Mouse (Mus musculus) left cerebral cortex, adult 11 months (tissue): ENCODE measurements around the gene Dnaja4.

ENCODE experiments used
- DNase-seq: peaks from one replicate; pipeline ENCODE4 v3.0.0; 2022; ENCODE audit warnings: low spot score

The Dnaja4 gene

DNA sequence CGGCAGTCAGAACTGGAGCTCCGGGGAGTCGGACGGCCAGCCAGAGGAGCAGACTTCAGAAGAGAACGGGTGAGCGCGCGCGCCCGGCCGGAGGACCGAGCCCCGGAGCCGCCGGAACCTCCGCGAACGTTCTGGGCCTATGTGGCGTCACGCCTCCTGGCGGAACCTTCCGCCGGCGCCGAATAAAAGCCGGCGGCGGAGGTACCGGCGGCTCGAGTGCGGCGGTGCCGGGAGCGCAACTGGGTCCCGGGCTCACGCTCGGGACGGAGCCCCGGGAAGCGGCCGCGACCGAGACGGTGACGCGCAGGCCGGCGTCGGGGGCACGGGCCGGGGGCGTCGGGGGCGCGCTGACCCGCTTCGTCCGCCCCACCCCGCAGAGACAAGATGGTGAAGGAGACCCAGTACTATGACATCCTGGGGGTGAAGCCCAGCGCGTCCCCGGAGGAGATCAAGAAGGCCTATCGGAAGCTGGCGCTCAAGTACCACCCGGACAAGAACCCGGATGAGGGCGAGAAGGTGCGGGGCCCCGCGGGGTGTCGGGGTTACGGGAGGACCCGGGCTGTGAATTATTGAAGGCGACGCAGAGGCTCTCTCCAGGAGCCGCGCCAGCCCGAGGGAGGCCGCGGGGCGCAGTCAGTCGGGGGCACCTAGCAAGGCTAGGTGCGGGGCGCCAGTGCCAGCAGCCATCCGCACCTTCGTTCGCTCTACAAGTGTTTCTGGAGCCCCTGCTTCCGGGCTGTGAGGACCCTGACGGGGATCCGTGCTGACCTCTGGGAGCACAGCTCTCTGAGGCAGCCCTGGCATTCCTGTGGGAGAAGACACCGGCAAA, 886 bp downstream of the Dnaja4 start:
- DNase-seq = peak; percentile 69

- no peak for DNase-seq
Observed at GRCm38 (mm10) chr9:54700174-54700475, 1.5 kb downstream of the Dnaja4 start.

DNA sequence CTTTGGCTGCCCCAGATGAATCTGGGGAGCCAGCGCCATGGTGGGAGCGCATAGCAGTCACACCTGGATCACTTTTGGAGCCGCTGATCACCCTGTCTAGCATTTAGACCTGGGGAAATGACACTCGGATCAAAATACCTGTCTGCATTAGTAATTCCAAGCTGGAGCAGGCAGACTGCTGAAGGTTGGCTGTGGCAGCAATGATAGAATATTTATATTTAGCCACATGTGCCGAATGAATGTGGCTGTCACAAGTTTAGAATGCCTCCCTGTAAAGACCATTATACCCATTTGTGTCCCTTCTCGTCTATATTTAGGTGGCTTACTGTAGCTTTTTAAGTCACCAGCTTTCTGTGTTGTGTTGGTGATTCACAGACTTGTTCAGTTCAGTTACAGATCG, 2.1 kb downstream of the Dnaja4 start:
- no peak for DNase-seq

GRCm38 (mm10) chr9:54702581-54702980, 3.9 kb downstream of the Dnaja4 start:
- no peak for DNase-seq

DNA sequence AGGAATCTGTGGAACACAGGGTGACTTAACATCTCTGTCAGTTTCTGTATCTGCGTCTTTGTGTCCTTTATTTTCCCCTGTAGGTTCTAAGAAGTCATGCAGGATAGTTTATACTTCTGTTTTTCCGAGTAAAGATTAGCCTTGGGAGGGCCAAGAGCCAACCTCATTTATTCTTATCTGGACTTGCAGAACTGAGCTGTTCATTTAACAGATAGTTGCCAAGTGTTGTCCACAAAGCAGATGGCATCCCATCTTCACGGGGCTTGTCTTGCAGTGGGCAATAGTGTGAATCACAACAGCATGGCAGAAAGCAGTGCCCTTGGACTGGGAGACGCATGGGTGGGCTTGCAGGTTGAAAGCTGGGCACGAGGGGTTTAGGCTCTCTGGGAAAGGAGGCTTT, 5.7 kb downstream of the Dnaja4 start:
- DNase-seq = no peak

GRCm38 (mm10) chr9:54705561-54705960, 6.9 kb downstream of the Dnaja4 start:
- no peak for DNase-seq

DNA sequence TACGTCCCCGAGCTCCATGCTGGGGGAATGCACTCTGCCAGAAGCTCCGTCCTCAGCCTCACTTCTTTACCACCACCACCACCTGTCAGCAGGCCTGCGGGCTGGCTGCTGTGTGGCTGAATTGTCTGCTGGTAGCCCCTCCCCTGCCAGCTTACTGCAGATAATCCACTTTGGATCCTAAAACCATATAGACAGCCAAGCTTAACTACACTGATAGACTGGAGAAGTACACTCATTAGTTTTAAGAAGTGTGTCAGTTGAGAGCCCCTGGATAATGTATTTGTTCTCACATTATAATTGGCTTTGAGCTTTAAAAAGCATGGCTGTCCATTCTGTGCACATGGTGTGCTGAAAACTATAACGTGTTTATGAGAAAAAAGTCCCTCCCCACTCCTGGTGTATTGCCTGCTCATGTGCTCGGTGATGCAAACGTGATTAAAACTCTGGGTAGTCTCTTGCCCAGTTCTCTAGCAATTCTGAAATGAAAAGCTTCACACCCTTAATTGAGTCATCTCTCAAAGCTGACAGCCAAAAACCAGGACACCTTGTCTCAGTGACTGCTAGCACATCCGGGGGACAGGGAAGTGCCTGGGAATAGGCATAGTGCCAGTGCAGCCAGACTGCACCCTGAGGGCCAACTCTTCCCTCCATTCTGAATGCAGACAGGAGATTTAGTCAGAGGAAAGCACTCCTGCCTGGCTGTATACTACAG, 8.8 kb downstream of the Dnaja4 start:
- no peak for DNase-seq

- DNase-seq = no peak
Observed at GRCm38 (mm10) chr9:54708085-54708484, 9.4 kb downstream of the Dnaja4 start.

- DNase-seq = no peak
Observed at GRCm38 (mm10) chr9:54715776-54716175, 17.1 kb downstream of the Dnaja4 start.

DNA sequence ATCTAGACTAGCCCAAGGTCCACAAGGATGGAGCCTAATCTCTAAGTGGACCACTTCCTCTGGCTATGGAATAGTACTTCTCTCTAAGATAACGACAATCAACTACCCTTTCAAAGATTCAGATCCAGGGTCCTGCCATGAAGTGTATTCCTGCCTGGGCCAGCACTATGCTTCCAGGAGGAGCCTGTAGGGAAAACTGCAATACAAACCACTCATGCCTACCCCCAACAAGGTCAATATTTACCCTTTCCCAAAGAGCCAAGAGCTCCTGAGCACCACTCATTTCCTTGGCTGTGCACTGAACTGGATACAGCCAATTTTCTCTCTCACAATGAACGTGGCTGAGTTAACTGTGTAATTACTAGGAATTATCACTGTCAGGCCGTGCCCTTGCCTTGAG, 18.9 kb downstream of the Dnaja4 start:
- DNase-seq = no peak

GRCm38 (mm10) chr9:54722156-54722555, 23.5 kb downstream of the Dnaja4 start:
- DNase-seq = no peak

DNA sequence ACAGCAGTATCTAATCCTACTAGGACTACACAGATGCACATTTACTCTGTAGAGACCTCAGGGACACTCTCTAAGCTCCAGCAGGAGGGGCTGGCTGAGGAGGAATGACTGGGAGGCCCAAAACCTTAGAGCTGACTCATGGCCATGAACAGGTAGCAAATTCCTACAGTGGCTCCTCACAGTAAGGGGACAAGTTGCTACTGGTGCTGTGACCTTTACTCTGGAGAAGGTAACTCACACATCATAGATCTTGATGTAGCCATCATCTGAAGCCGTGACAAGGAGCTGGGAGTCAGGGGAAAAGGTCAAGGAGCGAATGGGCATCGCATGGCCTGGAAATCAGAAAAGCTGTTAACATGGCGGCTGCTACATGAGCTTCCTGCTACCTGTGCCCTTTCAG, 23.9 kb downstream of the Dnaja4 start:
- no peak for DNase-seq

DNA sequence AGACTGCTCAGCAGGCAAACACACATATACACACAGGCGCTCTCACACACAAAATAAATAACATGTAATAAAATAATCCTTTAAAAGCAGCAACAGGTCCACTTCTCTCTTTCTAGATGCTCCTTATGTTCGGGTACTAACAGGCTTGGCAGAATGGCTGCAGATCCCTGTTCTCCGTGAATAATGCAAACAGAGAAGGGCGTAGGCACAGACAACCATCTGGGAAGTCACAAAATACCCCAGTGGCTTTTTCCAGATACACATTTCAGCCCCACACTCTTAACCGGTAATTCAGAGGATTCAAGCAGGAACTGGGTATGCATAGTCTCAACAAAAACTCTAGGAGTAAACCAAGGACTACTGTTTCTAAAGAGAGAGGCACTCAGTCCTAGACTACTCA, 27.6 kb downstream of the Dnaja4 start:
- no peak for DNase-seq

DNA sequence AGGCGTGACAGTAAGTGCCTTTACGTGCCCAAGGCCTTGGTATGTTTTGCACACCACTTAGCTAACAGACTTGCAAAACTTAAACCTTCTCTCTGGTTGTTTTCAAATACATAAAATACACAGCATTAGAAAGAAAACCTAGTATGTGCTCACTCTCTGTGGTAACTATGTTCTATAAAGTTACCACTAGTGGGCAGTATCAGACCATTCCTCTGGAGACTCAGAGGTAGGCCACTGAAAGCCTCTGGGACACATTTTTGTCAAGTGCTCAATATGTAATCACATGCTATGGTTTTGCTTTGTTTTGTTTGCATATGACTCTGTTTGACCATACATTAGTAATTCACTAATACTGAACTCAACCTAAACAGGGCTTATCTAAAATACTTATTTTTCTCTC, 33.4 kb downstream of the Dnaja4 start:
- no peak for DNase-seq

DNA sequence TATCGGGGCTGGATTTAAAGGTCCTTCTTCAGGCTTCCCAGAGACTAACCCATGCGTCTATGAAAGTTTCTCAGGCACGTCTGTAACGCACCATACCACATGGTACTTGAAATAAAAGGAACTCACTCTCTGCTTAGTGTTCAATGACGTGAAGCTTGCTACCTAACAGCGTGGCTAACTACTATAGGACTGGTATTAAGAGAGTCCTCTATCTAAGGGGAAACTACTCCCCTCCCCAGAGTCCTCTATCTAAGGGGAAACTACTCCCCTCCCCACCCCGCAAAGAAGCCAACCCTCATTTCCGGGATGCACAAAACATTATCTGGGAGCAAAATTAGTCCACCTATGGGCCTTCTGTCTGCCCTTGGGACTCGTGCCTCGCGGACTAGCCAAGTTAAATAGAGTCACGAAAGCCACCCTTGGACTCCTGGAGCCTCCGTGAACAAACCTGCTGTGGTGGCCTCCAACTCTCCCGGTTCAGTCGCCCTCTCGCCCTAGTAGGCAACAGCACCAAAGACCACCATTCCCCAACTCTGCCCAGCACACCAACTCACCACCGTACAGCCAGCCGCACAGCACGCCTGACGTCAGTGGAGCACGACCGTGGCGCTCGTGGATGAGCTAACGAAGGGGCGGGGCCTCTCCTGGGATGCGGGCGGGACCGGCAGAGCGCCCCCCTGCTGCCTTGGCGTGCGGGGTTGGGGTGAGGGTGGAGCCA, 35.4 kb downstream of the Dnaja4 start, which contains the start of gene Wdr61:
TSS of gene Wdr61 (minus strand) at position 599 of the 718 bp plus-strand sequence.
- DNase-seq = peak; percentile 94

- DNase-seq = no peak
Observed at GRCm38 (mm10) chr9:54734639-54735252, 36.1 kb downstream of the Dnaja4 start.

- no peak for DNase-seq
Observed at GRCm38 (mm10) chr9:54736284-54736701, 37.6 kb downstream of the Dnaja4 start.

DNA sequence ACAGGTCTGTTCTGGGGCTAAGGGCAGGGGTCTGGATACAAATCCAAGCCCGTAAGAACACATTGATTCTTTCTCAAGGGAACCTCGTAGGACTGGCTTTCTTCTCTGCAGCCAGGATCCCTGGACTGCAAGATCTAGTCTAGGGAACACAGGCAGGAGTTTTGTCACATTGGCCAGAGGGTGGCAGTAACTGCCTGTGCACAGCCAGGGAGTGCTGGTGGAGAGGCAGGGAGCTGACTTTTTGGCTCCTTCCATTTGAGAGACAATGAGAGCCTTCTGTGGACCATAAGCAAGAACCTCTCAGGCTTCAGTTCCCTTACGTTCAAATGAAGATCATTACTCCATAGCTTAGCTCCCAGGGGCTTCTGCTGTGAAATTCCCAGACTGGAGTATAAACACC, 39.7 kb downstream of the Dnaja4 start:
- no peak for DNase-seq

- no peak for DNase-seq
Observed at GRCm38 (mm10) chr9:54743891-54744290, 45.2 kb downstream of the Dnaja4 start.

- no peak for DNase-seq
Observed at GRCm38 (mm10) chr9:54745740-54746370, 47.2 kb downstream of the Dnaja4 start.

DNA sequence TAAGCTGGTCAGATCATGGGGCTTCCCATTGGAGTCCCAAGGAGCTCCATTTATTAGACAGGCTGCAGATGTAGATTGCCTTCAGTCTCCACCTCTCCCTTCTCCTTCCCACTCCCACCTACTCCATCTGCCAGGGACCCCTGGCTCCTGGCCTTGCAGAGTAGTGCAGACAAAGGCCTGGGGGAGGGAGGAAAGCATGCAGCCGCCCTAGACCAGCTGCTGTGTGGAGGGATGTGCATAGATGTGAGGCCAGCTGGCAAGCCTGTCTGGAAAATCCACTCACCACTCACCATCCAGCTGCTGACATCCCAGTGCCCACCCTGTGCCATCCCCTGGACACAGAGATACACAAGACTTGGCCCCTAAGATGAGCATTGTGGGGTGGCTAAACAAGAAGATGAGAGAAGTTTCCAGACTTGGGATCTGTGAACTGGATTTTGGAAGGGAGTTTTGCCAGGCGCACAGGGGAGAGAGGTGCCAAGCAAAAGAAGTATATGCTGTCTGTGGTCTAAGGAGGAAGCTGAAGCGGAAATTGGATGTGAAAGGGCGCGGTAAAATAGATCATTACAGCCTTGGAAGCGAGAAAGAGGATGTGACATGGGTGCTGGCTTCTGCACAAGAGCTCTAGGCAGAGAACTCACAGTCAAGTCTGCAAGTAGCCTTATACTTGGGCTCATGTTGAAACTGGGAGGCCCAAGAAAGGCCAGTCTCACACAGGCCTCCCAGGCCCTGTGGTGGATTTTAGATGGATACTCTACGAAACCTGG, 51.7 kb downstream of the Dnaja4 start:
- DNase-seq = no peak
